Mouse (Mus musculus): Measurements from ENCODE around the gene Ifne. TPM values are rescaled to one million over a fixed set of nuclear protein-coding genes. Genes with fewer than 3 reads are reported as not detected.

Gene Ifne
- not detected in 2 replicates for polyA plus RNA-seq (2014; fragmentation: Nextera tagmentation; extraction: Ambion mirVana)

GRCm38 (mm10) chr4:88880101-88880500, at the start of gene Ifne:
Gene Ifne (minus strand): TSS chr4:88880201.
- 85% methylated on average over 8 of the region's 8 CpGs for WGBS
- DNase-seq (ENCODE audit: low spot score) (no peak), ATAC-seq (replicated peaks; ENCODE audit: low FRiP score, low TSS enrichment, low read depth) (no peak)

GRCm38 (mm10) chr4:88928341-88929102, 48.5 kb upstream of the Ifne start:
- no peak overlapping the region for H3K27ac ChIP-seq (ENCODE audit: low read depth)
- no peaks in the 10 kb centered on the region for H3K9me3 ChIP-seq (ENCODE audit: control insufficient read depth, low read length)
- H3K36me3 ChIP-seq (ENCODE audit: control insufficient read depth, insufficient read depth, low read length): no peaks in the 10 kb centered on the region
- H3K27me3 ChIP-seq (replicated peaks; ENCODE audit: control insufficient read depth, insufficient read depth, low read length): no peaks in the 10 kb centered on the region
- no peak overlapping the region for H3K4me3 ChIP-seq (ENCODE audit: low read depth, low read length)
- DNase-seq (ENCODE audit: low spot score) (no peak), ATAC-seq (replicated peaks; ENCODE audit: low FRiP score, low TSS enrichment, low read depth) (0 out of 2 replicates have a peak, but pooled peaks have one; percentile 19)
- H3K4me1 ChIP-seq (replicated peaks; ENCODE audit: control insufficient read depth, insufficient read depth, low read length): no peaks in the 10 kb centered on the region
- no peak overlapping the region for H3K4me2 ChIP-seq (ENCODE audit: low read length)
- H3K9ac ChIP-seq (ENCODE audit: low read length): no peak overlapping the region
- 47% methylated on average over 4 of the region's 4 CpGs for WGBS

More at GRCm38 (mm10) chr4:88880101-88880500, at the start of gene Ifne:
- Histone ChIP-seq H3K9ac (ENCODE audit: low read length) (no peak within 1 kb of the TSS), H3K27ac (ENCODE audit: low read depth) (no peak within 1 kb of the TSS), H3K36me3 (ENCODE audit: control insufficient read depth, insufficient read depth, low read length) (no peaks in the 10 kb centered on the region), H3K4me1 (replicated peaks; ENCODE audit: control insufficient read depth, insufficient read depth, low read length) (no peaks in the 10 kb centered on the region), H3K27me3 (replicated peaks; ENCODE audit: control insufficient read depth, insufficient read depth, low read length) (no peaks in the 10 kb centered on the region), H3K4me2 (ENCODE audit: low read length) (no peak within 1 kb of the TSS), H3K4me3 (ENCODE audit: low read depth, low read length) (no peak within 1 kb of the TSS), H3K9me3 (ENCODE audit: control insufficient read depth, low read length) (no peaks in the 10 kb centered on the region)

DNA sequence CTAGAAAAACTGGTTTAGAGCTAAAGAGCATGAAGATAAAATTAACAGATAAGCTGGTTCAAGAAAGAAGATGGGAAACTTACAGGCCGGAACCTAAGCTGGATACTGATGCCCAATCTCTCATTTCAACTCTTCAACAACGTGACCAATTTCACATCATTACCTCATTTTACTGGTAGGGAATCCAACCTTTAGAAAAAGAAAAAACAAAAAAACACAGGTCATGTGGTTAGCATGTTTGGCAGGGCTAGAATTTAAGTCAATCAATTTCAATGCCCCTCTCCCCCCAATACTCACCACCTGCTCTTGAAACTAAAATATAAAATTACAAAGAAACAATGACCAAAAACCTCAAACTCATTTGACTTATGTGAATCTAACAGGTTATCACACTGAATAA, 47.8 kb upstream of the Ifne start:
- no peaks in the 10 kb centered on the region for H3K9me3 ChIP-seq (ENCODE audit: control insufficient read depth, low read length)
- ATAC-seq (replicated peaks; ENCODE audit: low FRiP score, low TSS enrichment, low read depth) (no peak), DNase-seq (ENCODE audit: low spot score) (no peak)
- H3K27me3 ChIP-seq (replicated peaks; ENCODE audit: control insufficient read depth, insufficient read depth, low read length): no peaks in the 10 kb centered on the region
- H3K27ac ChIP-seq (ENCODE audit: low read depth): no peak overlapping the region
- no peak overlapping the region for H3K9ac ChIP-seq (ENCODE audit: low read length)
- H3K4me1 ChIP-seq (replicated peaks; ENCODE audit: control insufficient read depth, insufficient read depth, low read length): no peaks in the 10 kb centered on the region
- no peaks in the 10 kb centered on the region for H3K36me3 ChIP-seq (ENCODE audit: control insufficient read depth, insufficient read depth, low read length)
- WGBS: 90% methylated on average over 2 of the region's 2 CpGs
- no peak overlapping the region for H3K4me2 ChIP-seq (ENCODE audit: low read length)
- H3K4me3 ChIP-seq (ENCODE audit: low read depth, low read length): no peak overlapping the region

DNA sequence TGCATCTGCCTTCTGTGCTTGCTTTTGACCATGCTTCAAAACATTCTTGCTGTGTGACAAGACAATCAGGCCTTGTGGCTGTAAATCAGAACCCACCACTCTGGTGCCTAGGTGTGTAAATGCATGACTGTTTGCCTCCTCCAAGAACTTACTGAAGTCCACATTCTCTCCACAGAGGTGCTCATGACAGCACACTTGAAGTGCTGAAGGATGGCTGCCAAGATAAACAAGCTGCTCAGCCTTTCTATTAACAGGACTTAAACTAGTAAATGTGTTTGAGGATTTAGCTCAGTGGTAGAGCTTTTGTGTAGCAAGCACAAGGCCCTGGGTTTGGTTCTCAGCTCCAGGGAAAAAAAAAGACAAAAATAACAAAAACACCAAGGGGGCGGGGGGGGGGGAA, 46.6 kb upstream of the Ifne start:
- ATAC-seq (replicated peaks; ENCODE audit: low FRiP score, low TSS enrichment, low read depth): no peak
- Histone ChIP-seq H3K9me3 (ENCODE audit: control insufficient read depth, low read length) (no peaks in the 10 kb centered on the region), H3K4me2 (ENCODE audit: low read length) (no peak overlapping the region), H3K9ac (ENCODE audit: low read length) (no peak overlapping the region), H3K4me1 (replicated peaks; ENCODE audit: control insufficient read depth, insufficient read depth, low read length) (no peaks in the 10 kb centered on the region), H3K27ac (ENCODE audit: low read depth) (no peak overlapping the region), H3K4me3 (ENCODE audit: low read depth, low read length) (no peak overlapping the region), H3K27me3 (replicated peaks; ENCODE audit: control insufficient read depth, insufficient read depth, low read length) (no peaks in the 10 kb centered on the region), H3K36me3 (ENCODE audit: control insufficient read depth, insufficient read depth, low read length) (no peaks in the 10 kb centered on the region)
- WGBS: 92% methylated on average over 1 of the region's 1 CpGs
- DNase-seq (ENCODE audit: low spot score): no peak

DNA sequence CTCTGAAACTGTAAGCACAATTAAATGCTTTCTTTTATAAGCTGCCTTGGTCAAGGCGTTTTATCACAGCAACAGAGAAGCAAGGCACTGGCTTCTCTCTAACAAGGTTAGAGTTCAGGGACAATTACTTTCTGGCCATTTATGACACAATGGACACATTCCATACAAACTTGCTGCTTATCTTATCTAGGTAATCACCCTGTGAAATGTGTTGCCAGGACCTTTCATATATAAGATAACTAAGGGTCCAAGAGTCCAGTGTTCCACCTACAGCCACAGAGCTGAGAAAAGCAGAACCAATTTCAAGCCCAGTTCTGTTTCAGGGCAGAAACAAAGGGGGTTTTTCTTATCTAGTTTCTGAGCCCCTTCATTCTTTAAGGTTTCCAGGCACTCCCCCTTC, 46.1 kb upstream of the Ifne start:
- no peaks in the 10 kb centered on the region for H3K27me3 ChIP-seq (replicated peaks; ENCODE audit: control insufficient read depth, insufficient read depth, low read length)
- no peaks in the 10 kb centered on the region for H3K9me3 ChIP-seq (ENCODE audit: control insufficient read depth, low read length)
- no peaks in the 10 kb centered on the region for H3K36me3 ChIP-seq (ENCODE audit: control insufficient read depth, insufficient read depth, low read length)
- WGBS: 81% methylated on average over 1 of the region's 1 CpGs
- no peak for DNase-seq (ENCODE audit: low spot score)
- H3K9ac ChIP-seq (ENCODE audit: low read length): no peak overlapping the region
- no peak overlapping the region for H3K27ac ChIP-seq (ENCODE audit: low read depth)
- ATAC-seq (replicated peaks; ENCODE audit: low FRiP score, low TSS enrichment, low read depth): no peak
- H3K4me1 ChIP-seq (replicated peaks; ENCODE audit: control insufficient read depth, insufficient read depth, low read length): no peaks in the 10 kb centered on the region
- H3K4me2 ChIP-seq (ENCODE audit: low read length): no peak overlapping the region
- no peak overlapping the region for H3K4me3 ChIP-seq (ENCODE audit: low read depth, low read length)

DNA sequence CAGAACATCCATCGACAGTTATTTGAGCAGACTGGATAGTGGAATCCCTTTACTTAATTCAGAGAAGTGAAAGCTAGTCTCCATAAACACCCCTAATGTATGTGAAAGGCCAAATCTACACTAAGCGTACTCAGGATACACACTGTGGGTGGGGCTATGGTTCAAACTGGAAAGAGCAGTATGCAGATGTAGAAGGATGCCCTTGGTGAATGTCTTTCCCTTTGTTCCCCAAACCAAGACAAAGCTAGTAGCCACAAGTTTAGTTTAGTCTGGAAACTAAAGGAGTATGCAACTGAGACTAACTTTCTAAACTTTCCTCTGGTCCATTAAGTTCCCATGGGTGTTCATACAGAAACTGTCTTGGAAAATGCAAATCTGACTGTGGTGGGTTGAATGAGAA, 45.5 kb upstream of the Ifne start:
- 92% methylated on average over 2 of the region's 2 CpGs for WGBS
- no peak for ATAC-seq (replicated peaks; ENCODE audit: low FRiP score, low TSS enrichment, low read depth)
- no peaks in the 10 kb centered on the region for H3K27me3 ChIP-seq (replicated peaks; ENCODE audit: control insufficient read depth, insufficient read depth, low read length)
- no peaks in the 10 kb centered on the region for H3K36me3 ChIP-seq (ENCODE audit: control insufficient read depth, insufficient read depth, low read length)
- no peak overlapping the region for H3K9ac ChIP-seq (ENCODE audit: low read length)
- H3K4me2 ChIP-seq (ENCODE audit: low read length): no peak overlapping the region
- no peak for DNase-seq (ENCODE audit: low spot score)
- H3K9me3 ChIP-seq (ENCODE audit: control insufficient read depth, low read length): no peaks in the 10 kb centered on the region
- H3K4me3 ChIP-seq (ENCODE audit: low read depth, low read length): no peak overlapping the region
- no peaks in the 10 kb centered on the region for H3K4me1 ChIP-seq (replicated peaks; ENCODE audit: control insufficient read depth, insufficient read depth, low read length)
- no peak overlapping the region for H3K27ac ChIP-seq (ENCODE audit: low read depth)

DNA sequence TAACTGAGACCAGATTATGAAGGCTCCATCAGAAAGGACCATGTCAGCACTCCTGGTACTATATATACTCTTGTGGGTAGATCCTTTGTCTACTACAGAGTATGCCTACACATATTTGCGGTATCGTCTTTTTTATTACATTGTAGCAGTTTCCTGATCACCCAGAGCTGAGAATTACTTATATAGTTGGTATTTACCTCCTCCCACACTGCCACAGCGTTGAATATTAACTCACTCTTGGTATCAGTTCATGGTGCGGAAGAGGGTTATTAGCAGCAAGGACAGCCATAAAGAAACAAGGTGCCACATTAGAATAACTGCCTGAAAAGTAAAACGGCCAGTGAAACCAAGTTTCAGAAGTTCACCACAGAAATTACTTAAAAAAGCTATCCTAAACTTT, 41.3 kb upstream of the Ifne start:
- DNase-seq (ENCODE audit: low spot score) (no peak), ATAC-seq (replicated peaks; ENCODE audit: low FRiP score, low TSS enrichment, low read depth) (no peak)
- Histone ChIP-seq H3K4me2 (ENCODE audit: low read length) (no peak overlapping the region), H3K27me3 (replicated peaks; ENCODE audit: control insufficient read depth, insufficient read depth, low read length) (no peaks in the 10 kb centered on the region), H3K4me3 (ENCODE audit: low read depth, low read length) (no peak overlapping the region), H3K36me3 (ENCODE audit: control insufficient read depth, insufficient read depth, low read length) (no peaks in the 10 kb centered on the region), H3K9ac (ENCODE audit: low read length) (no peak overlapping the region), H3K9me3 (ENCODE audit: control insufficient read depth, low read length) (no peaks in the 10 kb centered on the region), H3K27ac (ENCODE audit: low read depth) (peak overlapping the region; percentile 22; the same call in 1 of the 2 replicates), H3K4me1 (replicated peaks; ENCODE audit: control insufficient read depth, insufficient read depth, low read length) (no peaks in the 10 kb centered on the region)
- WGBS: 70% methylated on average over 5 of the region's 5 CpGs

DNA sequence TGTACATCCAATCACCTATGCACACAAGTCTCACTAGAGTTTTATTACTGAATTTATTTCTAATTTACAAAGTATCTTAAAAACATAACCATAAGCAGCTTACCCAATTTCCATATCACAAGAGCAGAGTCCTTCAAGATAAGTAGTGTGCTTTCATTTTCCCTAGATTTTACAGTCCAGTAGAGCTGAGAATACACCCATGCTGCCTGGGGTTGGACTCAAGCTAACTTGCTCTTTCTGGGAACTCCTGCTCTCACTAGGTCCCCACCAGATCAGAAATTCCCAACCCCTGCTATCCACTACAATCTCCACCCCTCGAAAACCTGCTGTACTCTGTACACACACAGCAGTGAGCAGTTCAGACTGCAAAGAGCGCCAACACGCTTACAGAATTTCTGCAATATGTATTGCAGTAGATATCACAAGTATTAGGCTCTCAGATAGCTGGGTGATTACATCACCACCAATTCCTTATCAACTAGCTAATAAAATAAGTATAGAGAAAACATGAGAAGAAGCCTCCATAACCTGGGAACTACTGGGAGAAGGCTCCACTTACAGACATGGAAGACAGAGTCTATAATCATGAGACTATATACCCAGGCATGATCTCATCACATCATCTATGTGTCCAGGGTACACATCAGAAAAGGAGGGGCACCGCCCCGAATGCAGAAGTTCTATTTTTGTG, 37.9 kb upstream of the Ifne start:
- H3K4me1 ChIP-seq (replicated peaks; ENCODE audit: control insufficient read depth, insufficient read depth, low read length): no peaks in the 10 kb centered on the region
- WGBS: 77% methylated on average over 5 of the region's 5 CpGs
- H3K36me3 ChIP-seq (ENCODE audit: control insufficient read depth, insufficient read depth, low read length): no peaks in the 10 kb centered on the region
- H3K27ac ChIP-seq (ENCODE audit: low read depth): no peak overlapping the region
- ATAC-seq (replicated peaks; ENCODE audit: low FRiP score, low TSS enrichment, low read depth) (peak; percentile 53; the same call in 1 of the 2 replicates), DNase-seq (ENCODE audit: low spot score) (no peak)
- no peak overlapping the region for H3K4me3 ChIP-seq (ENCODE audit: low read depth, low read length)
- H3K9ac ChIP-seq (ENCODE audit: low read length): no peak overlapping the region
- no peaks in the 10 kb centered on the region for H3K9me3 ChIP-seq (ENCODE audit: control insufficient read depth, low read length)
- H3K27me3 ChIP-seq (replicated peaks; ENCODE audit: control insufficient read depth, insufficient read depth, low read length): no peaks in the 10 kb centered on the region
- no peak overlapping the region for H3K4me2 ChIP-seq (ENCODE audit: low read length)

Measured in intestine, embryonic 14.5 days (tissue).